Mouse (Mus musculus): ENCODE measurements at regions not wholly inside any gene's neighbourhood (a gene's known extent, or its start where the extent isn't known, plus 50 kb on each side); places are given as distances from the start of the nearest gene placed in this dataset.
A peak's percentile ranks its signal among the peaks of the same experiment; 100 is the strongest.

GRCm38 (mm10) chr4:142792606-142792970 lies 420.2 kb downstream of the Prdm2 start:
- TF ChIP-seq CTCF (IDR thresholded peaks at IDR 0.05; ENCODE audit: low read depth), result no peak
- H3K4me1 ChIP-seq (ENCODE audit: insufficient read depth, low read length), result no peaks in the 10 kb centered on the region
- no peak overlapping the region for H3K27ac ChIP-seq
- H3K27me3 ChIP-seq (ENCODE audit: insufficient read depth, low read length), result no peaks in the 10 kb centered on the region
- H3K36me3 ChIP-seq (ENCODE audit: insufficient read depth, low read length), result no peaks in the 10 kb centered on the region
- H3K9ac ChIP-seq (replicated peaks; ENCODE audit: low read length), result no peak overlapping the region
- WGBS, result 82% methylated on average over 2 of the region's 2 CpGs
- no peak overlapping the region for H3K4me3 ChIP-seq (ENCODE audit: low read length)
- no peaks in the 10 kb centered on the region for H3K9me3 ChIP-seq (ENCODE audit: low read length)
- ATAC-seq, result no peak
- DNase-seq (ENCODE audit: low spot score), result no peak
- H3K4me2 ChIP-seq (ENCODE audit: low read depth, low read length), result no peak overlapping the region

DNA sequence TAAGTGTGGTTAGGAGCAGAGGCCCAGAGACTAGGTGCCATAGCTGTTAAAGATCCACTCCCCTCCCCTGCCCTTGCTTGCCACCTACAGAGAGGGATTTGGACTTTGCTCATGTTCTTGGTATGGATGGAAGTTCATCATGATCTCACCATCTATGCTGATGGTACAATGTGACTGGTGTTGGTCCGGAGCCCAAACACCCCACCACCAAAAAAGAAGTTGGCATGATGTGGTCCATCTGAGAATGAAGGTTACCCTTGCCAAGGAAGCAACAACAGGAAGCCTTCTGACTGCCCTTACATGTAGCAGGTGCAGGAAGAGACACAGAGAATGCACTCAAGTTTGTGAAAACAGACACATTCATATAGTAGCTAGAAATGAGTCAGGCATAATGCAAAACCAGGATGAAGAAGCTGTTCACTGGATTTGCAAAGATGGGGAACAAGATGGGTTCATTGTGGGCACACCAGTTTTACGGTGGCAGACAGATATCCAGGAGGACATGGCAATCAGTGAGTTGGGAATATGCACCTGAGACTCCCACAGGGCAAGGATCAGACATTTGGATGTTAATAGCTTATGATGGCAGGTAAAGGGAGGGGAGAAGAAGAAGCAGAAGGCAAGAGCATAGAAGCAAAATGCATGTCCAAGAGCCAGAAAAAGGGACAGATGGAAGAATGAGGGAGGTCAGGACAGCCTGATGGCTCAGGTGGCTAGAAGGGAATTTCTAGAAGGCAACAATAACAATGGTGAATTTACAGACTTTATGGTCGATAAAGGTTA lies 420.8 kb downstream of the Prdm2 start:
- TF ChIP-seq CTCF (IDR thresholded peaks at IDR 0.05; ENCODE audit: low read depth), result no peak
- no peak overlapping the region for H3K9ac ChIP-seq (replicated peaks; ENCODE audit: low read length)
- H3K9me3 ChIP-seq (ENCODE audit: low read length), result no peaks in the 10 kb centered on the region
- no peak overlapping the region for H3K4me3 ChIP-seq (ENCODE audit: low read length)
- H3K27me3 ChIP-seq (ENCODE audit: insufficient read depth, low read length), result no peaks in the 10 kb centered on the region
- no peak overlapping the region for H3K4me2 ChIP-seq (ENCODE audit: low read depth, low read length)
- DNase-seq (ENCODE audit: low spot score) (no peak), ATAC-seq (no peak)
- H3K4me1 ChIP-seq (ENCODE audit: insufficient read depth, low read length), result no peaks in the 10 kb centered on the region
- 70% methylated on average over 3 of the region's 3 CpGs for WGBS
- no peaks in the 10 kb centered on the region for H3K36me3 ChIP-seq (ENCODE audit: insufficient read depth, low read length)
- H3K27ac ChIP-seq, result no peak overlapping the region

GRCm38 (mm10) chr4:142789048-142789447 lies 423.7 kb downstream of the Prdm2 start:
- ATAC-seq (no peak), DNase-seq (ENCODE audit: low spot score) (no peak)
- H3K4me1 ChIP-seq (ENCODE audit: insufficient read depth, low read length), result no peaks in the 10 kb centered on the region
- H3K27ac ChIP-seq, result no peak overlapping the region
- no peaks in the 10 kb centered on the region for H3K27me3 ChIP-seq (ENCODE audit: insufficient read depth, low read length)
- H3K4me2 ChIP-seq (ENCODE audit: low read depth, low read length), result no peak overlapping the region
- no peak for TF ChIP-seq CTCF (IDR thresholded peaks at IDR 0.05; ENCODE audit: low read depth)
- H3K4me3 ChIP-seq (ENCODE audit: low read length), result no peak overlapping the region
- no peaks in the 10 kb centered on the region for H3K9me3 ChIP-seq (ENCODE audit: low read length)
- H3K9ac ChIP-seq (replicated peaks; ENCODE audit: low read length), result no peak overlapping the region
- WGBS, result 91% methylated on average over 7 of the region's 7 CpGs
- H3K36me3 ChIP-seq (ENCODE audit: insufficient read depth, low read length), result no peaks in the 10 kb centered on the region

DNA sequence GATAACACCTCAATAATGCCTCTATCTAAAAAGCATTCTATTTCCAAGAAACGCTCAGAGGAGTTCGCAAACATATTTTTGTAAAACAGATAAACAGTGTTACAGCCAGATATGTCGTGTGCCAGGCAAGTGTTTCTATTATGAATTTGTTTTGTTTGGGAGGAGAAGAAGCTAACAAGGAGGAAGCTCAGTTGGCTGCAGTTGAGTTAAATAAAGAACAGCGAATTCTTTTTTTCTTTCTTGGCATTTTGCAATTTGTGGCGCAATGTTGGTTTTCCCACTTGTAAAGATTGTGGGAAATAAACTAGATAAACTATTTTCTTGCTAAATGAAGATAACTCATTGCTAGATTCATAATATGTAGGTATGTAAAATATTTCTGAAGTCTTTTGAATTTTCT lies 427.4 kb downstream of the Prdm2 start:
- no peak overlapping the region for H3K27ac ChIP-seq
- no peaks in the 10 kb centered on the region for H3K9me3 ChIP-seq (ENCODE audit: low read length)
- no peak for DNase-seq (ENCODE audit: low spot score)
- H3K9ac ChIP-seq (replicated peaks; ENCODE audit: low read length), result no peak overlapping the region
- H3K27me3 ChIP-seq (ENCODE audit: insufficient read depth, low read length), result no peaks in the 10 kb centered on the region
- no peak overlapping the region for H3K4me3 ChIP-seq (ENCODE audit: low read length)
- H3K36me3 ChIP-seq (ENCODE audit: insufficient read depth, low read length), result no peaks in the 10 kb centered on the region
- no peak for TF ChIP-seq CTCF (IDR thresholded peaks at IDR 0.05; ENCODE audit: low read depth)
- H3K4me1 ChIP-seq (ENCODE audit: insufficient read depth, low read length), result no peaks in the 10 kb centered on the region
- no peak for ATAC-seq
- WGBS, result 86% methylated on average over 5 of the region's 5 CpGs
- H3K4me2 ChIP-seq (ENCODE audit: low read depth, low read length), result no peak overlapping the region

- DNase-seq (ENCODE audit: low spot score) (no peak), ATAC-seq (no peak)
- 76% methylated on average over 10 of the region's 10 CpGs for WGBS
- no peak overlapping the region for H3K27ac ChIP-seq
- H3K9me3 ChIP-seq (ENCODE audit: low read length), result no peaks in the 10 kb centered on the region
- no peaks in the 10 kb centered on the region for H3K27me3 ChIP-seq (ENCODE audit: insufficient read depth, low read length)
- peaks cover 17% of the 10 kb centered on the region for H3K4me1 ChIP-seq (ENCODE audit: insufficient read depth, low read length)
- no peak overlapping the region for H3K4me3 ChIP-seq (ENCODE audit: low read length)
- H3K9ac ChIP-seq (replicated peaks; ENCODE audit: low read length), result no peak overlapping the region
- no peak for TF ChIP-seq CTCF (IDR thresholded peaks at IDR 0.05; ENCODE audit: low read depth)
- H3K4me2 ChIP-seq (ENCODE audit: low read depth, low read length), result no peak overlapping the region
- no peaks in the 10 kb centered on the region for H3K36me3 ChIP-seq (ENCODE audit: insufficient read depth, low read length)
Measured at GRCm38 (mm10) chr4:142776711-142777411, 435.9 kb downstream of the Prdm2 start.

DNA sequence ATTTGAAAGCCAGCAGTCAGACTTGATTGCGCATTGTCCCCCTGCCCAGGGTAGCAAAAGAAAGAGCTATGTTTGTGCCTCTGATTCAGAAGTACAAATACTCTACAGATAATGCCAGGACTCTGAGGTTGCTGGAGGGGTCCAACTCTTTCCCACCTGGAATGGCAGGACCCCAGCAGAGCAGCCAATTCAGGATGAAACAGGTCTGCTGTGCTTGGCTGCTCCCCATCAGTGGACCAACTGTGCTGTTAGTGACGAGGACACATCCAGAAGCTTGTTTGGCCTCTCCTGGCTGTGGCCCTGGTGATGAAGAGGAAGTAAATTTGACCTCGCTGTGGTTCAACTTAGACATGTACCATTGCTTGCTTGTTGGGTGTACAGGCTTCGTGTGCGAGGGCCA lies 437.8 kb downstream of the Prdm2 start:
- no peak overlapping the region for H3K4me2 ChIP-seq (ENCODE audit: low read depth, low read length)
- DNase-seq (ENCODE audit: low spot score), result no peak
- H3K4me1 ChIP-seq (ENCODE audit: insufficient read depth, low read length), result peaks cover 21% of the 10 kb centered on the region
- H3K27me3 ChIP-seq (ENCODE audit: insufficient read depth, low read length), result no peaks in the 10 kb centered on the region
- TF ChIP-seq CTCF (IDR thresholded peaks at IDR 0.05; ENCODE audit: low read depth), result no peak
- no peaks in the 10 kb centered on the region for H3K36me3 ChIP-seq (ENCODE audit: insufficient read depth, low read length)
- no peak overlapping the region for H3K9ac ChIP-seq (replicated peaks; ENCODE audit: low read length)
- 82% methylated on average over 5 of the region's 5 CpGs for whole genome bisulfite sequencing
- no peak overlapping the region for H3K27ac ChIP-seq
- no peak overlapping the region for H3K4me3 ChIP-seq (ENCODE audit: low read length)
- no peak for ATAC-seq
- no peaks in the 10 kb centered on the region for H3K9me3 ChIP-seq (ENCODE audit: low read length)

GRCm38 (mm10) chr4:142773651-142774151 lies 439.1 kb downstream of the Prdm2 start:
- WGBS, result 16% methylated on average over 10 of the region's 10 CpGs
- peak; percentile 17; the same call in 1 of the 2 replicates for TF ChIP-seq CTCF (IDR thresholded peaks at IDR 0.05; ENCODE audit: low read depth)
- Histone ChIP-seq H3K4me3 (ENCODE audit: low read length) (no peak overlapping the region), H3K27me3 (ENCODE audit: insufficient read depth, low read length) (no peaks in the 10 kb centered on the region), H3K4me1 (ENCODE audit: insufficient read depth, low read length) (peaks cover 21% of the 10 kb centered on the region), H3K4me2 (ENCODE audit: low read depth, low read length) (peak overlapping the region; percentile 31; the same call in 1 of the 2 replicates), H3K36me3 (ENCODE audit: insufficient read depth, low read length) (no peaks in the 10 kb centered on the region), H3K9me3 (ENCODE audit: low read length) (no peaks in the 10 kb centered on the region), H3K27ac (peak overlapping the region; percentile 84), H3K9ac (replicated peaks; ENCODE audit: low read length) (no peak overlapping the region)
- DNase-seq (ENCODE audit: low spot score), result peak; percentile 84
- ATAC-seq, result peak; percentile 52

Measured in hindbrain, postnatal 0 days (tissue).